Comparison of ENCODE assay signal across 13 mouse cellular contexts in genomic region chr16:94535716-94536115, GRCm38 (mm10).
"Had no signal": no experiment of that assay in that cellular context is flagged by ENCODE, and none has a peak within 500 bp of the region (broad histone marks: within the 10 kb centered on the region; RNA-seq: fewer than 3 reads in every experiment).

No protein-coding gene starts in this region.

- H3K36me3 ChIP-seq: liver, embryonic 15.5 days; midbrain, embryonic 10.5 days; midbrain, embryonic 12.5 days; neural tube, embryonic 12.5 days had no signal

- H3K4me1 ChIP-seq: midbrain, embryonic 10.5 days; midbrain, embryonic 12.5 days; neural tube, embryonic 12.5 days had no signal

- H3K27me3 ChIP-seq: liver, embryonic 15.5 days; midbrain, embryonic 12.5 days; neural tube, embryonic 12.5 days had no signal

- H3K4me3 ChIP-seq: liver, embryonic 15.5 days; midbrain, embryonic 10.5 days; midbrain, embryonic 12.5 days; neural tube, embryonic 12.5 days had no signal

- H3K9ac ChIP-seq: liver, embryonic 15.5 days; lung, embryonic 14.5 days; midbrain, embryonic 12.5 days; neural tube, embryonic 12.5 days had no signal

- H3K4me2 ChIP-seq: liver, embryonic 15.5 days; lung, embryonic 14.5 days; midbrain, embryonic 12.5 days; neural tube, embryonic 12.5 days had no signal

- DNase-seq: lung, adult 18-20 months; lung, embryonic 14.5 days; lung, postnatal 10 days; lung, postnatal 4 days; midbrain, embryonic 14.5 days; right cerebral cortex, postnatal 14 days; thymus, adult 18-20 months; thymus, postnatal 14 days; thymus, postnatal 36 days had no signal

- H3K27ac ChIP-seq: midbrain, embryonic 10.5 days; midbrain, embryonic 12.5 days; neural tube, embryonic 12.5 days had no signal
